Mouse (Mus musculus) ES-E14 (cell line): ENCODE results near the gene Ripor2.

ENCODE experiments used
- CHD2 ChIP-seq: IDR thresholded peaks from 2 replicates; pipeline ENCODE4 v1.6.1; 2014; ENCODE audit warnings: mild to moderate bottlenecking, low read depth, low read length, inconsistent platforms
- HCFC1 ChIP-seq: IDR thresholded peaks from 2 replicates; pipeline ENCODE4 v1.6.1; 2012; ENCODE audit warnings: low read length, inconsistent platforms, borderline replicate concordance; ENCODE audit not compliant: insufficient read depth
- MAFK ChIP-seq: IDR thresholded peaks from 2 replicates; pipeline ENCODE4 v1.6.1; 2014; ENCODE audit warnings: mild to moderate bottlenecking, low read depth, low read length, inconsistent platforms; ENCODE audit not compliant: insufficient read depth
- ZC3H11A ChIP-seq: IDR thresholded peaks from 2 replicates; pipeline ENCODE4 v1.6.1; 2012; ENCODE audit warnings: low read depth, mild to moderate bottlenecking, inconsistent platforms, low read length, borderline replicate concordance
- ZNF384 ChIP-seq: IDR thresholded peaks from 2 replicates; pipeline ENCODE4 v1.6.1; 2012; ENCODE audit warnings: low read depth, low read length, inconsistent platforms

- no peak for TF ChIP-seq MAFK
- TF ChIP-seq HCFC1 = no peak
- TF ChIP-seq CHD2 = no peak
- TF ChIP-seq ZC3H11A = no peak
- no peak for TF ChIP-seq ZNF384
Measured at GRCm38 (mm10) chr13:24741028-24741427, 159.0 kb downstream of the Ripor2 start, which contains the start of gene Armh2.
